Mouse (Mus musculus): ENCODE results near the gene Cacng1. TPM values are rescaled to one million over a fixed set of nuclear protein-coding genes. Genes with fewer than 3 reads are reported as not detected.

Cacng1 gene
- total RNA-seq, 1 experiment = 0.22 TPM

GRCm38 (mm10) chr11:107730940-107731339, 14.6 kb upstream of the Cacng1 start:
- 0 out of 4 replicates have a peak, but pooled peaks cover 0 to 3% of the 10 kb centered on the region in 2 experiments for H3K4me1 ChIP-seq (ENCODE audit: control insufficient read depth in 2 of 2, insufficient read depth in 2 of 2, low read length in 2 of 2, poor library complexity in 1 of 2)
- H3K4me3 ChIP-seq (ENCODE audit: insufficient read depth in 1 of 2, low read depth in 1 of 2, low read length in 2 of 2, poor library complexity in 1 of 2, severe bottlenecking in 1 of 2) = no peak overlapping the region
- no peak overlapping the region for H3K9ac ChIP-seq (ENCODE audit: insufficient read depth, low read depth, low read length, poor library complexity, severe bottlenecking)
- no peak overlapping the region for H3K27ac ChIP-seq (ENCODE audit: insufficient read depth, low read depth, low read length, poor library complexity, severe bottlenecking)
- TF ChIP-seq HCFC1 (IDR thresholded peaks at IDR 0.05; ENCODE audit: borderline replicate concordance, insufficient read depth, low read length) (no peak), MAFK (IDR thresholded peaks at IDR 0.05; ENCODE audit: insufficient read depth, low read depth, low read length) (no peak), ZC3H11A (IDR thresholded peaks at IDR 0.05; ENCODE audit: borderline replicate concordance, low read depth, low read length) (no peak), ZNF384 (IDR thresholded peaks at IDR 0.05; ENCODE audit: low read depth, low read length) (no peak), CHD2 (IDR thresholded peaks at IDR 0.05; ENCODE audit: low read depth, low read length) (no peak)
- no peak for DNase-seq (ENCODE audit: low read depth, low spot score)
- in situ Hi-C loops (cut with MboI; ENCODE audit: low sequenced_read_pairs in 2 of 2, unreplicated experiment in 2 of 2) = no loop called here
- no peaks in the 10 kb centered on the region for H3K9me3 ChIP-seq (ENCODE audit: control insufficient read depth, insufficient read depth, low read depth, low read length)
- H3K36me3 ChIP-seq (ENCODE audit: control insufficient read depth, insufficient read depth, low read length, poor library complexity, severe bottlenecking) = no peaks in the 10 kb centered on the region

- TF ChIP-seq ZC3H11A (IDR thresholded peaks at IDR 0.05; ENCODE audit: borderline replicate concordance, low read depth, low read length) = no peak
- TF ChIP-seq CHD2 (IDR thresholded peaks at IDR 0.05; ENCODE audit: low read depth, low read length) = no peak
- no peak for TF ChIP-seq MAFK (IDR thresholded peaks at IDR 0.05; ENCODE audit: insufficient read depth, low read depth, low read length)
- no peak for TF ChIP-seq HCFC1 (IDR thresholded peaks at IDR 0.05; ENCODE audit: borderline replicate concordance, insufficient read depth, low read length)
- TF ChIP-seq ZNF384 (IDR thresholded peaks at IDR 0.05; ENCODE audit: low read depth, low read length) = no peak
- H3K36me3 ChIP-seq (ENCODE audit: control insufficient read depth, insufficient read depth, low read length, poor library complexity, severe bottlenecking) = no peaks in the 10 kb centered on the region
- no peak overlapping the region for H3K27ac ChIP-seq (ENCODE audit: insufficient read depth, low read depth, low read length, poor library complexity, severe bottlenecking)
- H3K4me3 ChIP-seq (ENCODE audit: insufficient read depth in 1 of 2, low read depth in 1 of 2, low read length in 2 of 2, poor library complexity in 1 of 2, severe bottlenecking in 1 of 2) = no peak overlapping the region
- DNase-seq (ENCODE audit: low read depth, low spot score) = no peak
- in situ Hi-C loops (cut with MboI; ENCODE audit: low sequenced_read_pairs in 2 of 2, unreplicated experiment in 2 of 2) = no loop called here
- no peaks in the 10 kb centered on the region for H3K4me1 ChIP-seq (ENCODE audit: control insufficient read depth in 2 of 2, insufficient read depth in 2 of 2, low read length in 2 of 2, poor library complexity in 1 of 2)
- H3K9me3 ChIP-seq (ENCODE audit: control insufficient read depth, insufficient read depth, low read depth, low read length) = no peaks in the 10 kb centered on the region
- no peak overlapping the region for H3K9ac ChIP-seq (ENCODE audit: insufficient read depth, low read depth, low read length, poor library complexity, severe bottlenecking)
Observed at GRCm38 (mm10) chr11:107729141-107729540, 12.8 kb upstream of the Cacng1 start.

DNA sequence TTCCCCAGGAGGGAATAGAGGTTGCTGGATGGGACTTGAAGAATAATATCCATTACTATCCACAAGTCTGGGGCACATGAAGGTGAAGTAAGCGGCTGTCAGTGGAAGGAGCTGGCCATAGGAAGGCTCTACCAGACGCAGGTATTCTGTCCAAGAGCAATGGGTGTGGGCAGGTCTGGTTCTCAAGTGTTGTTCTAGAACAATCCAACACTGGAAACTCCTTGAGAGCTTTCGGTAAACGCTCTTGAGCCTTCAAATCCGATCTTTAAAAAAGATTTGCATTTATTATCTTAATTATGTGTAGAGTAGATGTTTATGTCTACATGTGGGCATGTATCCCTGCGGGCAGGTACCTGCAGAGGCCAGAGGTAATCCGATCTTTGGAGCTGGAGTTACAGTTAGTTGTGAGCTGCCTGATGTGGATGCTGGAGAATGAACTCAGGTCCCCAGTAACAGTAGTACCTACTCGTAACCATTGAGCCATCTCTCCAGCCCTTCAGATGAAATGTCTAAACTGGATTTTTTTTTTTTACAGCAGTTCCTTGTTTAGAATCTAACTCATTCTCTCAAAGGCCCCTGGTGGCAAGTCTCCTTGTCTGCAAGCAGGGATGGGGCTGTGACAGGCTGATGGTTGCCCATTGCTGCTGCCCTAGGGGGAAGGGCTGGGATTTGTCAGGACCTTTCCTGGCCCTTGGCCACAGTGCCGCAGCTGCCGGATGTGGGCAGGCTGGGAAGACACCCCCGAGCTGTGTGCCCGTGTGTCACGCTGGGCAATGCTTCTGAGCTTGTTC, 11.9 kb upstream of the Cacng1 start:
- in situ Hi-C loops (cut with MboI; ENCODE audit: low sequenced_read_pairs in 2 of 2, unreplicated experiment in 2 of 2) = no loop called here
- H3K4me3 ChIP-seq (ENCODE audit: insufficient read depth in 1 of 2, low read depth in 1 of 2, low read length in 2 of 2, poor library complexity in 1 of 2, severe bottlenecking in 1 of 2) = no peak overlapping the region
- no peaks in the 10 kb centered on the region for H3K36me3 ChIP-seq (ENCODE audit: control insufficient read depth, insufficient read depth, low read length, poor library complexity, severe bottlenecking)

GRCm38 (mm10) chr11:107724603-107725002, 8.3 kb upstream of the Cacng1 start:
- Histone ChIP-seq H3K36me3 (ENCODE audit: control insufficient read depth, insufficient read depth, low read length, poor library complexity, severe bottlenecking) (no peaks in the 10 kb centered on the region), H3K9me3 (ENCODE audit: control insufficient read depth, insufficient read depth, low read depth, low read length) (0 out of 2 replicates have a peak, but pooled peaks cover 2% of the 10 kb centered on the region), H3K9ac (ENCODE audit: insufficient read depth, low read depth, low read length, poor library complexity, severe bottlenecking) (no peak overlapping the region), H3K4me1 (ENCODE audit: control insufficient read depth in 2 of 2, insufficient read depth in 2 of 2, low read length in 2 of 2, poor library complexity in 1 of 2) (no peaks in the 10 kb centered on the region), H3K4me3 (ENCODE audit: insufficient read depth in 1 of 2, low read depth in 1 of 2, low read length in 2 of 2, poor library complexity in 1 of 2, severe bottlenecking in 1 of 2) (no peak overlapping the region), H3K27ac (ENCODE audit: insufficient read depth, low read depth, low read length, poor library complexity, severe bottlenecking) (no peak overlapping the region)
- no peak for TF ChIP-seq MAFK (IDR thresholded peaks at IDR 0.05; ENCODE audit: insufficient read depth, low read depth, low read length)
- no peak for TF ChIP-seq CHD2 (IDR thresholded peaks at IDR 0.05; ENCODE audit: low read depth, low read length)
- TF ChIP-seq ZNF384 (IDR thresholded peaks at IDR 0.05; ENCODE audit: low read depth, low read length) = no peak
- TF ChIP-seq ZC3H11A (IDR thresholded peaks at IDR 0.05; ENCODE audit: borderline replicate concordance, low read depth, low read length) = no peak
- TF ChIP-seq HCFC1 (IDR thresholded peaks at IDR 0.05; ENCODE audit: borderline replicate concordance, insufficient read depth, low read length) = no peak
- no peak for DNase-seq (ENCODE audit: low read depth, low spot score)
- in situ Hi-C loops (cut with MboI; ENCODE audit: low sequenced_read_pairs in 2 of 2, unreplicated experiment in 2 of 2) = no loop called here

More for the DNA sequence above, 11.9 kb upstream of the Cacng1 start:
- no peak for TF ChIP-seq HCFC1 (IDR thresholded peaks at IDR 0.05; ENCODE audit: borderline replicate concordance, insufficient read depth, low read length)
- TF ChIP-seq ZNF384 (IDR thresholded peaks at IDR 0.05; ENCODE audit: low read depth, low read length) = no peak
- TF ChIP-seq ZC3H11A (IDR thresholded peaks at IDR 0.05; ENCODE audit: borderline replicate concordance, low read depth, low read length) = no peak
- TF ChIP-seq MAFK (IDR thresholded peaks at IDR 0.05; ENCODE audit: insufficient read depth, low read depth, low read length) = no peak
- no peak for TF ChIP-seq CHD2 (IDR thresholded peaks at IDR 0.05; ENCODE audit: low read depth, low read length)
- H3K27ac ChIP-seq (ENCODE audit: insufficient read depth, low read depth, low read length, poor library complexity, severe bottlenecking) = no peak overlapping the region
- no peaks in the 10 kb centered on the region for H3K9me3 ChIP-seq (ENCODE audit: control insufficient read depth, insufficient read depth, low read depth, low read length)
- H3K9ac ChIP-seq (ENCODE audit: insufficient read depth, low read depth, low read length, poor library complexity, severe bottlenecking) = no peak overlapping the region
- no peaks in the 10 kb centered on the region for H3K4me1 ChIP-seq (ENCODE audit: control insufficient read depth in 2 of 2, insufficient read depth in 2 of 2, low read length in 2 of 2, poor library complexity in 1 of 2)
- no peak for DNase-seq (ENCODE audit: low read depth, low spot score)

Measured in ES-E14 (cell line).